Mouse (Mus musculus) testis, adult 2 months (tissue): ENCODE results near the gene Slc16a6. TPM values are rescaled to one million over a fixed set of nuclear protein-coding genes. Genes with fewer than 3 reads are reported as not detected.

ENCODE experiments used
- H3K27ac ChIP-seq: fragments of 200-500 bp; 2 replicates; pipeline ENCODE4 v1.5.1; 2012; ENCODE audit warnings: low read depth, low read length; ENCODE audit not compliant: control insufficient read depth, insufficient read depth
- H3K27me3 ChIP-seq: fragments of 200-500 bp; 2 replicates; pipeline ENCODE4 v1.6.1; 2012; ENCODE audit warnings: mild to moderate bottlenecking, low read length, moderate library complexity; ENCODE audit not compliant: control insufficient read depth, insufficient read depth
- H3K36me3 ChIP-seq: fragments of 200-500 bp; 2 replicates; pipeline ENCODE4 v1.6.1; 2012; ENCODE audit warnings: mild to moderate bottlenecking, low read length; ENCODE audit not compliant: control insufficient read depth, insufficient read depth
- H3K4me1 ChIP-seq: fragments of 200-500 bp; 2 replicates; pipeline ENCODE4 v1.6.1; 2012; ENCODE audit warnings: low read length; ENCODE audit not compliant: control insufficient read depth, insufficient read depth
- H3K4me3 ChIP-seq: fragments of 200-500 bp; 2 replicates; pipeline ENCODE4 v1.5.1; 2012; ENCODE audit warnings: low read depth, mild to moderate bottlenecking, low read length, moderate library complexity, mixed read lengths; ENCODE audit not compliant: control insufficient read depth
- CTCF ChIP-seq: fragments of 200-500 bp; IDR thresholded peaks from 2 replicates; pipeline ENCODE4 v1.5.1; 2012; ENCODE audit warnings: low read depth, mild to moderate bottlenecking, inconsistent platforms, low read length, moderate library complexity; ENCODE audit not compliant: control insufficient read depth, insufficient read depth, insufficient replicate concordance
- POLR2A ChIP-seq: fragments of 200-500 bp; IDR thresholded peaks from 2 replicates; pipeline ENCODE4 v1.6.1; 2012; ENCODE audit warnings: low read depth, mild to moderate bottlenecking, inconsistent platforms, low read length, moderate library complexity; ENCODE audit not compliant: control insufficient read depth
- polyA plus RNA-seq: library from polyadenylated mRNA; depleted of rRNA; stranded (reverse); fragments of >200 nt; gene quantifications from 2 replicates; pipeline ENCODE4 v1.2.3, GENCODE M21; 2012; rRNA removed

Slc16a6 gene
- polyA plus RNA-seq, 1 experiment: 1.9 TPM

- Histone ChIP-seq H3K4me3 (no peak overlapping the region), H3K4me1 (no peaks in the 10 kb centered on the region), H3K27ac (no peak overlapping the region), H3K36me3 (no peaks in the 10 kb centered on the region), H3K27me3 (no peaks in the 10 kb centered on the region)
- TF ChIP-seq POLR2A (no peak), CTCF (no peak)
Observed at GRCm38 (mm10) chr11:109417472-109418040, 55.8 kb downstream of the Slc16a6 start.

- Histone ChIP-seq H3K27me3 (no peaks in the 10 kb centered on the region), H3K36me3 (no peaks in the 10 kb centered on the region), H3K4me3 (no peak overlapping the region), H3K27ac (no peak overlapping the region), H3K4me1 (no peaks in the 10 kb centered on the region)
- no peak for TF ChIP-seq CTCF
- no peak for TF ChIP-seq POLR2A
Observed at GRCm38 (mm10) chr11:109416709-109417420, 56.5 kb downstream of the Slc16a6 start.

GRCm38 (mm10) chr11:109414802-109415201, 58.6 kb downstream of the Slc16a6 start:
- TF ChIP-seq POLR2A (no peak), CTCF (no peak)
- no peak overlapping the region for H3K27ac ChIP-seq
- H3K36me3 ChIP-seq: no peaks in the 10 kb centered on the region
- H3K4me3 ChIP-seq: no peak overlapping the region
- no peaks in the 10 kb centered on the region for H3K4me1 ChIP-seq
- no peaks in the 10 kb centered on the region for H3K27me3 ChIP-seq

GRCm38 (mm10) chr11:109413617-109414016, 59.8 kb downstream of the Slc16a6 start, which contains the start of gene 9930022D16Rik:
Gene 9930022D16Rik (plus strand): TSS chr11:109413917.
- TF ChIP-seq POLR2A (no peak), CTCF (no peak)
- Histone ChIP-seq H3K4me3 (no peak within 1 kb of the TSS), H3K27me3 (no peaks in the 10 kb centered on the region), H3K27ac (no peak within 1 kb of the TSS), H3K36me3 (no peaks in the 10 kb centered on the region), H3K4me1 (no peaks in the 10 kb centered on the region)

GRCm38 (mm10) chr11:109410197-109410980, 63.0 kb downstream of the Slc16a6 start:
- Histone ChIP-seq H3K36me3 (no peaks in the 10 kb centered on the region), H3K4me3 (no peak overlapping the region), H3K4me1 (peaks cover 3% of the 10 kb centered on the region; the same call in 1 of the 2 replicates), H3K27ac (no peak overlapping the region), H3K27me3 (no peaks in the 10 kb centered on the region)
- TF ChIP-seq POLR2A (no peak), CTCF (no peak)

GRCm38 (mm10) chr11:109406431-109406830, 67.0 kb downstream of the Slc16a6 start:
- Histone ChIP-seq H3K4me3 (no peak overlapping the region), H3K36me3 (no peaks in the 10 kb centered on the region), H3K27me3 (no peaks in the 10 kb centered on the region), H3K4me1 (peaks cover 3% of the 10 kb centered on the region; the same call in 1 of the 2 replicates), H3K27ac (no peak overlapping the region)
- TF ChIP-seq POLR2A: no peak
- TF ChIP-seq CTCF: no peak

Other genes starting within 250 kb of the Slc16a6 start
- gene Rgs9, start 175.5 kb downstream of the Slc16a6 start, polyA plus RNA-seq: 0.78 and 1.3 TPM in 2 replicates
- 30.3 and 37.7 TPM in 2 replicates for gene Gna13, start 110.8 kb downstream of the Slc16a6 start, polyA plus RNA-seq
- not detected in 2 replicates for gene 9930022D16Rik, start 59.7 kb downstream of the Slc16a6 start, polyA plus RNA-seq
- gene Amz2, start 47.7 kb downstream of the Slc16a6 start, polyA plus RNA-seq: 353 and 458 TPM in 2 replicates
- 3.1 and 3.3 TPM in 2 replicates for gene Arsg, start 224 bp downstream of the Slc16a6 start, polyA plus RNA-seq
- gene Wipi1, start 138.4 kb upstream of the Slc16a6 start, polyA plus RNA-seq: 29.9 and 34.5 TPM in 2 replicates
- 68.7 and 74.1 TPM in 2 replicates for gene Prkar1a, start 175.8 kb upstream of the Slc16a6 start, polyA plus RNA-seq
- 98.0 and 99.4 TPM in 2 replicates for gene Fam20a, start 248.7 kb upstream of the Slc16a6 start, polyA plus RNA-seq